Mouse (Mus musculus) right cerebral cortex, postnatal 36 days (tissue): ENCODE data around the gene Arid1b.

ENCODE experiments used
- DNase-seq, 2 experiments: peaks; one replicate each; pipeline ENCODE4 v3.0.0; 2022; ENCODE audit warnings: low spot score in 2 of 2, mixed read lengths in 1 of 2

Gene Arid1b

DNA sequence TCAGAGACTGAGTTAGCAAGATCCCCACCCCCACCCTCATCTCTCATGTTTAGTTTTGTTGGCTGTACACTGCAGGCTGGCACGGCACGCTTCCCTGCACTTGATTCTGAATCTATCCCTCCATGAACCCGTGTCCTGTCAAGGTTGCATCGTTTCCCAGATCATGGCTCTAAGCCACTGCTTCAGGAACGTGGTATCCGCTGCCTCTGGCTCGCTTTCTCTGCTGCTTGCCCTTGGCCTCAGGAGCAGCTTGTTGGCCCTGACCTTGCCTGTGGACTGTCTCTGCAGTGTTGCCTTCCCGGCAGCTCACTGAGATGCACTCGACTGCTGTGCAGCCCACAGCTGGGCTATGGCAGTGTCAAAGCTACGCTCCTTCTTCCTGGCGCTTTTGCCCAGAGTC is 252.6 kb downstream of the Arid1b start:
- DNase-seq, result no peak

DNA sequence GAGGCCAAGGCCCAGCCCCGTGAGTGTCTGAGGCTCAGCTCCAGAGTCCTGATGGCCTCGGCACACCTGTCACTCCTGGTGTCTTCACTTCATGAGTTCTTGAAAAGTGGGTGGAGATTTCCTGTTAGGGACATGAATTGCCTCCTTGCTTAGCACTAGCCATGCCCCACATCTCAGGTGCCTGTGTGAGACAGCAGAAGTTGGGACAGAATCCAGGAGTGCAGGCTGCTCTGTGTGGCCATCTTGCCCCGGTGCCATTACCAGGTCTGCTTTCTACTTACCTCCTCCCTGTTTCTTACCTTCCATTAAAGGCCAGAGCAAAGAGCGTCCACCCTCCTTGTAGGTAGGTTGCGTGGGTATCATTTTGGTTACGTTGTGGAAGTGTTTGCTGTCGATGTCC is 253.1 kb downstream of the Arid1b start:
- DNase-seq, result no peak

DNA sequence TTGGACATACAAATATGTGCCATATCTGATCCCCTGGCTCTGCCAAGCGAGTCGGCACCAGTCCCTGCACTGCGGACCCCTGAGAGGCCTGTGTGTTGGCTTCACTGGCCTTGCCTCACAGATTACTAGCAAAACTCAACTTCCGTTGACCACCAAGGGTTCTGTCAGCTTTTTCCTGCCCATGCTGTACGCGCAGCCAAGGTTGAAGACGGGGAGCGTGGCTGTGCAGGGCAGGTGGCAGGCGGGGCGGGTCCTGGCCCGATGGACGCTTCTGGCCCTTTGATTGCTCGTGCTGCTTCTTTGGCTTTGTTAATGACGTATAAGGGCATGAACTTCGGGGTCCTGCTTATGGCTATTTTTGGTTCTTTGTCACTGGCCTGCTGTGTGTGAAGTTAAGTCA is 253.6 kb downstream of the Arid1b start:
- no peak for DNase-seq

DNA sequence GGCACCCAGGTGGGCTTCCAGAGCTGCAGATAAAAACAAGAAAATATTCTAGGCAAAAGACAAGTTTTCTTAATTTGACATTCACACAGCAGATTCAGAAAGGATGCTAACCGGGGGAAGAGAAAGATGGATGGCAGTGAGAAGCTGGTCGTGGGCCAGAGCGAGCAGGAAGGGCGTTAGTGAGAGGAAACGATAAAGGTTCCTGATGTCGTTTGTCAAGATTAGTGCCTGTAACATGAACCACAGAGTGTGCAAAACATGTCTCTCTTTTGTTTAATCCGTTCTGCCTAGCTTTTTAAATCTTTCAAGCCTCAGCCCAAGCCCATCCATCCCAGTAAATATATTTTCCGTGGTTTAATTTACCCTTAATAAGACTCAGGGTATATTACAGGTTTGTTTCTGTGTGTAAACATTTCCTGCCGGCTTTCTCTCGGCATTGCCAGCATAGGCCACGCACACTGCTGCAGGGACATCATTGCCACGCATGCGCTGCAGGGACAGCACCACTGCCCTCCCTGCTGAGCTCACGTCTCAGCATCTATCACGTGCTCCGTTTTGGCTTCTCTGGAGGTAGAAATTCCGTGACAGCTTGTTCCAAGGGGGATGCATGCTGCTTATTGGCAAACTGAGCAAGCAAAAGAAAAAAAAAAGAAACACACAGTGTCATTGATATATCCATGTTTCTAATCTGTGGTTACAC is 255.0 kb downstream of the Arid1b start:
- peak in 1 of 2 experiments; percentile 51 for DNase-seq

GRCm38 (mm10) chr17:5249681-5250180 is 255.6 kb downstream of the Arid1b start:
- DNase-seq, result no peak

DNA sequence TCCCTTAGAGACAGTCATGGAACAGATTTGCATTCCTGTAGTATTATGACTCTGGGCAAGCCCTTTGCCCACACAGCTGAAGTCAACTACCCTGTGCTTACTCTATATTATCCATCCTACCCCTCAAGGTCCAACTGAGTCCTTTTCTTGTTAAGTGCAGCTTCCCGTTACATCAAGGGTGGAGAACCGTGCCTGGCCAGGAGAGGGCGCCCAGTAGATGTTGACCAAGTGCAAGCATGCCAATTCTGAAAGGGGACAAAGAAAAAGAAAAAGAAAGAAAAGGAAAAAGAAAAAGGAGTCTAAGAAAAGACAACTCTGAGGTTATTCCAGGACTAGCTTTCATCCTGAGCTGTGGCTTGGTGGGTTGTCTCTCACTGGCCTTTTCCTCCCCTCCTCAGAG is 258.3 kb downstream of the Arid1b start:
- peak; percentile 67 to 70 for DNase-seq

GRCm38 (mm10) chr17:5254717-5255617 is 260.8 kb downstream of the Arid1b start:
- DNase-seq, result no peak

GRCm38 (mm10) chr17:5255618-5255933 is 261.4 kb downstream of the Arid1b start:
- no peak for DNase-seq

GRCm38 (mm10) chr17:5258978-5259377 is 264.8 kb downstream of the Arid1b start:
- DNase-seq, result no peak

- peak; percentile 44 to 69 for DNase-seq
Observed at GRCm38 (mm10) chr17:5261131-5261651, 267.1 kb downstream of the Arid1b start.

DNA sequence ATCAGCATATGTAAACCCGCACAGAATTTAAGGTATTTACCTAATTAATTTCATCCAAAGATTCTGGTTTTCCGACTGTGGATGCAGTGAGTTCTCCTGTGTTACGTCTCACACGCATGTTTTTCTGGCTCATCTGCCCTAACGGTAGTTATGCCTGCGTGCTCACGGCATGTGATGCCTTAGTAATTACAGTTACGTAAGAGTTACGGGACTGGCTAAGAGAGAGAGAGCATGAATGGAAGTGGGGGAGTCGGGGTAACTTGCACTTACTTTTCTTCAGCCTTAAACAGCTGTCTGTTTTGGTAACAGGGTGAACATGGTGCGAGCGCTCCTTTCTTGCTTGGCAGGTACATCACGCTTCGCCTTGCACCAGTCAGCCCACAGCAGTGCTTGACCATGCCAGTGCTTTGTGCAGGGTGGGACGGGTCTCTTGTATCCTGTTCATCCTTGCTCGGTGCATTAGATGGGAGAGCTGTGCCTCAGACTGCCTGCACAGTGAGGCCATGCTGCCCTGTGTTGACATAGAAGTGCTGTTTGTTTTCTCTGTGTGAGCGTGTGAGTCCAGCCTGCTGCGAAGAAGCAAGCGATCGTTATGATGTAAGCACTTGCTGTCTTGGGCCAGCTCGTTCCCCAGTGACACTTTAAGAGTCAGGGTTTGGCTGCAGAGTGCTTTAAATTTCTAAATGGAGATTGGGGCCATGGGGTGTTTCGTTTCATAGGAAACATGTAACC is 267.9 kb downstream of the Arid1b start:
- DNase-seq, result peak in 1 of 2 experiments; percentile 58

DNA sequence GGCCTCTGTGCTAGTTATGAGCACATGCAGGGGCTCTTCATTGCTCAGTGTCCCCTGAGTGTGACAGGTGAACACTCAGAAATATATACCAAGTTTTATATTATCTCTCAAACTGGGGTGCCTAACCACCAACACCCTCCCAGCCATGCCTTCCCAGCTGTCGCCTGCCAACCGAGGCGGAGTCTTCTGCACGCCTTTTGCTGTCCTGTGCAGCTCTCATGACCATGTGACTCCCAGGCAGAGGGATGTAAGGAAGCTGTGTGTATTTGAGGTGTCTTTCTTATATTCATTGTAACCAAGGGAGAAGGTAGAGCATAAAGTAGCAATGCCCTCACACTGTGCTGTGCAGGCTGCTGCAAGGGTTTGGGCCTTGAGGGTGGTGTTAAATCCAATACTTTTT is 268.7 kb downstream of the Arid1b start:
- DNase-seq, result no peak

- no peak for DNase-seq
Observed at GRCm38 (mm10) chr17:5264783-5265182, 270.7 kb downstream of the Arid1b start.

GRCm38 (mm10) chr17:5265615-5266014 is 271.5 kb downstream of the Arid1b start:
- no peak for DNase-seq

DNA sequence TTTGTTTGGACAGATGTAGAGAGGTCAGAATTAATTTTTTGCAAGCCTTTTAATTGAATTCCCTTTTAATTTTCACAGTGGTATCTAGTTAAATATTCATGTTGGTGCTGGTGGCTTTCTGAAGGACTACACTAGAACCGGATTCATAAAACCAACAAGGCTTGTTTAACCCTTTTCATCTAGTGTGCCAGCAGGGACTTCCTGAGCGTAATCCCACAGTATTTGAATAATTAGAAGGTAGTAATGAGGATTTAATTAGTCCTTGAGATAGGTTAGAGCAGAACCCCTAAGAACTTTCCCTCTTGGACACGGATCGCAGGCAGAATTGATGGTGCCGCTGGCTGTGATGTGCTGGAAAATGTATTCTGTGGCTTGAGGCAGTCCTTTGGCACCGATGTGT is 273.6 kb downstream of the Arid1b start:
- no peak for DNase-seq

- no peak for DNase-seq
Observed at GRCm38 (mm10) chr17:5269302-5269701, 275.2 kb downstream of the Arid1b start.

DNA sequence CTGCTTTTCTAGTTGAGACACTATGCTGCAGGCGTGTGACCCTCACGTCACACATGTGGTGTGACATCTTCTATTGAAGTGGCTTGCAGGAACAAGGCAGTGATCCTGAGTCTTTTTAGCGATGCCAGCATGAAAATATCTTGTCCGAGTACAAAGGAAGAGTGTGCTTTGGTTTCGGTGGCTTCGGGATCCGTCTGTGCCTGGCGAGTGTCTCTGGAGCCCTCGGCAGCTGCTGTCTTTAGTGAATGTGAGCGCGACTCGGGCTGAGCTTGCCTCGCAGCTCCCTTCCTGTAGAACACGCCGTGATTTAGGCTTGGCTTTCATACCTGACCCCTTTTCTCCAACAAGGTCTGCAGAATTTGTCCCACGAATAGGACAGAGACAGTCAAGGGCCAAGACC is 275.6 kb downstream of the Arid1b start:
- no peak for DNase-seq

DNA sequence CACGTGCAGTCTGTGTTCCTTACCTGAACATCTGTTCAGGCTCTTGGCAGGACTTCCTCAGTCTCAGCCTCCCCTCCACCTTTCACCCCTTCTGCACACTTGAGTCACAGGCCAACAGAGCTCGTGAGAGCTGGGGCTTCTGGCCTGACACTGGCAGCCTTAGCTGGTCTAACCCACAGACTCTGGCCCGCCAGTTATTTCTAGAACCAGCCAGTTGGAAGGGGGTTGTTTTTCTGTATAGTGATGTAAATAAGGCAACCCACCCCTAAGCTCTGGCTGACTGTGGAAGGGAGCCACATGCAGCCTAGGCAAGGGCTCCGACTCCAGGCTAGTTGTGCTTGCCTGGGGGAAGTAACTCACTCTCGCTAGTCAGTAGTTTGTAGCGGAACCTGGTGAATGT is 276.7 kb downstream of the Arid1b start:
- no peak for DNase-seq

GRCm38 (mm10) chr17:5273118-5273517 is 279.0 kb downstream of the Arid1b start:
- DNase-seq, result no peak

- peak; percentile 57 to 64 for DNase-seq
Observed at GRCm38 (mm10) chr17:5273685-5274084, 279.6 kb downstream of the Arid1b start.

DNA sequence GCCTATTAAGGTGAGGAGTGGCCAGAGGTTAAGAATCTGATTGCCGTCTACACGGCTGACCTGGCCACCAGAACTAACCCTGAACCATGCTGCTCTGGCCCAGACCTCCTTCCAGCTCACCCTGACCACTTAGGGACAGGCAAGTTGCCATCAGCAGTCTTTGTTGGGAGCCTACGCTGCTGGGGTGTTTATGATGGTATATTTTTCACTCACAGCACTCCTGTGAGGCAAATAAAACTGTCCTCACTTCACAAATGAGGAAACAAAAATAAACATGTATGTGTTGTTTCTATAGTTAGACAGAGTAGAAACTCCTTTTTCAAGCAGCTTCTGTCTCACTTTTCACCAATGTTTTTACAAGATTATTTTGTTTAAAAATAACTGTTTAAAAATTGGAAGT is 280.3 kb downstream of the Arid1b start:
- DNase-seq, result no peak

DNA sequence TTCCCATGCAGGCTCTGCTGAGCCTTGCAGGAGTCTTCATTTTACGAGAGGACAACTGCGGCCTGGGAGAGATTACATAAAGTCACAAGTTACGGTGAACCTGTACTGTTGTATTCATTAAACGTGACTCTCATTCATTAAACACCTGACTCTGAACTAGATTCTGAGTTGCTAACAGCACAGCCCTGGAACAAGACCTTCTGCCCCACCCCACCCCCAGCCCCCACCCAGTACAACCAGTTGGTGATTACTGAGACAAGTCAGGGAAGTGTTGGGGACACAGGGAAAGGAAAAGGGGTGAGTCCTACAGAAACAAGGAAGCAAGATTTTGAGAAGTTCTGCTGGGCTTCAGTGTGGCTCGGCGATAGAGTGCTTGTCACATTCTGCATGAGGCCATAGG is 281.6 kb downstream of the Arid1b start:
- no peak for DNase-seq
